Mouse (Mus musculus) gastrocnemius, postnatal 25 days (tissue): ENCODE measurements around the gene Fxyd5. TPM values are rescaled to one million over a fixed set of nuclear protein-coding genes. Genes with fewer than 3 reads are reported as not detected.

ENCODE experiments used
- DNase-seq: peaks from one replicate; pipeline ENCODE4 v3.0.0; 2022
- total RNA-seq, 2 experiments: library from RNA; stranded (reverse); gene quantifications; 1 replicate in 1 of 2; 2 replicates in 1 of 2; pipeline ENCODE4 v1.2.3; 2021

Fxyd5 gene
- total RNA-seq, 2 experiments from 2014 or later, result 9.5 to 13.6 TPM

DNA sequence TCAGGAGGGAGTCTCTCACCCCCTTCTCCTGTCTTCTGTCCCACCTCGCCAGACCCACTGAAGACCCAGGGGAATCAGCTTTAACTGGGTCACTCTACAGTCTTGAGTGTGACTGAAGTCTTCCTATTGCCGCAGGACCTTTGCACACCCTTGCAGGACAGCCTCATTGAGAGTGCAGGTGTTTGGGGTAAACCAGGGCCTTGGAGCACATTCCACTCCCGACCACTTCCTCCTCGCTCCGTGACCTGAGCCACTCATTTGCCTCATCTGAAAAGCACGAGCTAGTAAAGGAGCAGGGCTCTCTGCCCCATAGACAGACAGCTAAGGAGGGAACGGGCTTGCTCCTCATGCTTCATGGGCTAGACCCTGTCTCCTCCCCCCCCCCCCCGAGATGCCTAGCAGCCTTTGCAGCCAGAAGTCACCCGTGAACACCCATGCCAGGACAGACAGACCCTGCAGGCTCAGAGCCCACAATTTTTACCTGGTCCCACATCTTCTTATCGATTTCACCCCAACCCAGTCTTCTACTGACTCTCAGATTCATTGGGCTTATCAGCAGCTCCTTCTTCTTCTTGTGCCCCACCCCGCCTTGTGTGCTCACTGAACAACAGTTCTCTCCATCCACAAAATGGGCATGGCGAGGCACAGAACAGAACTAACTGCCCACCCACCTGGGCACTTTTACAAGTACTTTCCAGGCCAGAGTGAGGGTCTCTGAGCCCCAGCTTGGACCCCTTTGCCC lies 1.8 kb downstream of the Fxyd5 start:
- no peak for DNase-seq

DNA sequence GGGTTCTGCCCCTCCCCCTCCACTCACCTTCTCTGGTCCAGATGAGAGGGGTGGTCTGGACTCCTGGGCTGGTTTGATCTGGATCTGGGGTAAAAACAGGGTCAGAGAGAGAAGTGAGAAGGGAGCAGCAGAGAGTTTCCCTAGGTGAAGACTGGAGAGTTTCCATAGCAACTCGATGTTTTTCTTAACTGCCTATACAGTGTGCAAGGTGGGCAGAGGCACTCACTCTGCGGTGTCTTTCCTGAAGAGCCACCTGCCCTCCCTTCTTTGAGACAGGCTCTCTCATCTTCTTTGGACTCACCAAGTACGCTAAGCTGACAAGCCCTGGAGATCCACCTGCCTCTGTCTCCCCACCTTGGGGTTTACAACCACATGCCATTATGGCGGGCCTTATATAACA lies 3.3 kb downstream of the Fxyd5 start:
- DNase-seq, result no peak

DNA sequence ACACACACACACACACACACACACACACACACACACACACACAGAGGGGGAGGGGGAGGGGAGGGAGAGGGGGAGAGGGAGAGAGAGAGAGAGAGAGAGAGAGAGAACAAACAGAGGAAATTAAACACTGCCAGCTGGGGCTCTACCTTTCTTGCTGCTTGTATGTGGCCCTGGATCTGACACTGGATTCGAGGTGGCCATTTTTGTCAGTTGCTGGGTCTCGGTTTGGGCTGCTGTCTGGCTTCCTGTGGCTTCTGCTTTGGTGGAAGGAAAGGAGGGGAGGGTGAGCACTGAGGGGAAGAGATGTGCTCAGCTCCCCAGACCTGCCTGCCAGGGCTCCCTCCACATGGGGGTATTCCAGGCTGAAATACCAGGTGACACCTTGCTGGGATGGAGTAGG lies 4.6 kb downstream of the Fxyd5 start:
- DNase-seq, result no peak

DNA sequence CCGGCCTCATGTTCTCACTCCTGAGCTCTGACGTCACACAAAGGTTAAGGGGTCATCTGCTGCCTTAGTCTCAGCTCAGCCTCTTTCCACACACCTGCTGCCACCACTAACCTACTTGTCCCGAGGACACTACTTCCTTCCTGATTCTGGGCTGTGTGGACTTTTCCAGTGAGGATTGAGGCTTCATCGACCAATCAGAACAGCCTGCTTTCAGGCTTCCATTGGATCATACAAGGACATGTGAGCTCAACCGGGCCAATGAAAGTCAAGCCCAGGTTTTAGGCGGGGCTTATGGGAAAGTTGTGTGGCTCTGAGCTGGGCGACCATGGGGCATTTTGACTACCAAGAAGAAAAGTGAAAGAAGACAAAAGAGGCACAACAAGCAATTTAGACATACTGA lies 5.4 kb downstream of the Fxyd5 start:
- DNase-seq, result no peak

DNA sequence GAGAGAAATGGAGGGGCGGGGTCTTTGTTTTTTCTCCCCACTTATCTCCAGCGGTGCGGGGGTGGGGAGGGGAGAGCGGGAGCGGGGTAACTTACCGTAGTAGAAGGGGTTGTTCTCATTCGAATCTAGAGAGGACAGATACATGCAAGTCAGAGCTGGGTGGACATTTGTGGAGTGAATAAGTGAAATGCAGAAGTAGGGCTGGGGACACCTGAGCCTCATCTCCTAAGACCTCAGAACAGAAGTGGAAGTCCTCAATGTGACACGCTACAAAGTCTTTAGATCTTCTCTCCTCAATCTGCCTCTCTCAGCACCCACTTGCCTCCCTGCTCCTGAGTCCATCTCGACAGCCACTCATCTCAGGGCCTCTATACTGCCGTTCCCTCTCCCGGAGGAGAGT lies 7.0 kb downstream of the Fxyd5 start:
- DNase-seq, result no peak

DNA sequence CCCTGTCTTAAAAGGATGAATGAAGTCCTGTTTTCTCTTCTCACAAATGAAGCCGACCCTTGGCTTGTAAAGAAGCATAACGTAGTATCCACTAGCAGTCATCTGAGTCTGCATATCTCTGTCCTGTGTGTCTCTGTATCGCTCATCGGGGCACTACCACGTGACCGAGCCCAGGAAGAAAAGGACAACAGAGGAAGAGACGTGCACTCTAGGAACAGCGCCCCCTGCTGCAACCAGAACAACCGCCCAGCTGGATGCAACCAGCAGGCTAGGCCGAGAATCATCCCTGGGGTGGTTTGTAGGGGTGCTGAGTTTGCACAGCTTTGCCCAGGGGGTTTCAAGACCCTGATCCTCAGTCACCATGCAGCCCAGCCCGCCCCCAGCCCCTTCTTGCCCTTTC lies 7.5 kb downstream of the Fxyd5 start:
- no peak for DNase-seq

DNA sequence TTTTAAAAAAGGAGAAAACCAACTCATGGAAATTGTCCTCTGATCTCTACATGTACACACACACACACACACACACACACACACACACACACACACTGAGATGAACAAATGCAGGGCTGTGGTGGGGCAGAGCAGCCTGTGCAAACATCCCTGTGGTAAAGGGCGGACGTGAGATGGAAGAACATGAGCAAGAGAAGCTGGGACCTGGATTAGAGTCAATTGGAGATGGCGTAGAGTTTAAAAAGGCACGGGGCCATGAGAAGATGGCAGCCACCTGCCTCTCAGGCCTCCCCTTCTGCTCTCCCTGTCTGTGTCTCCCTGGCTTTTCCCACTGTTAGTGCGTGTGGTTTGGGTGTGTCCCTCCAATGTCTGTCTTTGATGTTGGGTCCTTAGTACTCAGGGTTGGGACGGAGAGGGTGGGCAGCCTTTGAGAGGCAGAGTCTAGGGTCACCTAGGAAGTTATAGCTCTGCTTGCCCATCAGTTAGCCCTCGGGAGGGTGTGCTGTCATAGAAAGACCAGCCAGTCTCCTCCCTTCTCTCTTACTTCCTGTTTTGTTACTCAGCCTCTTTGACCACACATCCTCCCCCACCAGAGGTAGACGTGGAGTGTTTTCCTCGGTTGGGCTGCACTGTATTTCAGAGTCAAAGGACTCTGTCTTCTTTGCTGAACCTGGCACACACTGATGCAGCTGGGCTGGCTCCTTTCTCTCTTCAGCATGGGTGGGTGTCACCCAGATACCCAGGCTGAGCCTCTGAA lies 8.7 kb downstream of the Fxyd5 start:
- no peak for DNase-seq

DNA sequence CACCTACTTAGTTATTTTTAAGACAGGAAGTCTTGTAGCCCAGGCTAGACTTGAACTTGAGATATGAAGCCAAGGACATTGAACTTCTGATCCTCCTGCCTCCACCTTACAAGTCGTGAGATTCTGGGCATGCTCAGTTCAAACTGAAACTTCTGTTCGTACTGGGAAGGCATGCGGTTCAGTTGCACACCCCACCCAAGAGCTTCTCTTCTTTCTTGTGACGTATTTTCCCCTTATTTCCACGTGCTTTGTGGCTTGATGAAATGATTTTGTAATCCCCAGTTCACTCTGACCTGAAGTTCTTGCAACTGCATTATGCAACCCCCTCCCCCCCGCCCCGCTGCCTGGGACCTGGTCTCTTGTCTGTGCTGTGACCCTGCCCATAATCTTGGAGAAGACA lies 10.6 kb downstream of the Fxyd5 start:
- no peak for DNase-seq

DNA sequence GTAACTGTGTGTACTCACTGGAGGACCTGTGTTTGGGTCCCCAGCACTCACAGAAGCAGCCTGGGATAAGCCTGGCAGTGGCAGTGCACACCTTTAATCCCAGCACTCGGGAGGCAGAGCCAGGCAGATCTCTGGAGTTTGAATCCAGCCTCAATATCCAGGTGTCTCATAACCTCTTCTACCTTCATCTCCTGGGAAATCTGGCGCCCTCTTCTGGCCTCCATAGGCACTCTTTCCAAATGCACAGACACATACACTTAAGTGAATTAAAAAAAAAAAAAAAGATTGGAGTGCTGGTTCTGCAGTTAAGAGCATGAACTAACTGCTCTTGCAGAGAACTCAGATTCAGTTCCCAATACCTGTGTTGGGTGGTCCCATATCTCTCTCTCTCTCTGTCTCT lies 11.6 kb downstream of the Fxyd5 start:
- DNase-seq, result no peak

DNA sequence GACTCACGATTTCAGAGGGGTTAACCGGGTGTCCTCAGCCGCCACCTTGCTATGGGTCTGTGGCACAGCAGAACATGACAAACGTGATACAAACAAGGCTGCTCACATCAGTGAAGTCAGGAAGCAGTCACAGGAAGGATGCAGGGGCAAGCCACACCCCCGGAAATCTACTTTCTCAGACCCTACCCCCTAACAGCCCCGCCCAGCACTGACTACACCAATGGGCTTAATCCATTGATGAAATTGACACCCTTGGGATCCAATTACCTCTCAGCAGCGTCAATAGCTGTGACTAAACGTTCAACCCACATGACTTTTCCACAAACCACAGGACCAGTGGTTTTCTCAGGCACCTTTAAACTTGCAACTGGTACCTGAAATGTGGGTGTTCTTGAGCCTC lies 13.7 kb downstream of the Fxyd5 start:
- no peak for DNase-seq

DNA sequence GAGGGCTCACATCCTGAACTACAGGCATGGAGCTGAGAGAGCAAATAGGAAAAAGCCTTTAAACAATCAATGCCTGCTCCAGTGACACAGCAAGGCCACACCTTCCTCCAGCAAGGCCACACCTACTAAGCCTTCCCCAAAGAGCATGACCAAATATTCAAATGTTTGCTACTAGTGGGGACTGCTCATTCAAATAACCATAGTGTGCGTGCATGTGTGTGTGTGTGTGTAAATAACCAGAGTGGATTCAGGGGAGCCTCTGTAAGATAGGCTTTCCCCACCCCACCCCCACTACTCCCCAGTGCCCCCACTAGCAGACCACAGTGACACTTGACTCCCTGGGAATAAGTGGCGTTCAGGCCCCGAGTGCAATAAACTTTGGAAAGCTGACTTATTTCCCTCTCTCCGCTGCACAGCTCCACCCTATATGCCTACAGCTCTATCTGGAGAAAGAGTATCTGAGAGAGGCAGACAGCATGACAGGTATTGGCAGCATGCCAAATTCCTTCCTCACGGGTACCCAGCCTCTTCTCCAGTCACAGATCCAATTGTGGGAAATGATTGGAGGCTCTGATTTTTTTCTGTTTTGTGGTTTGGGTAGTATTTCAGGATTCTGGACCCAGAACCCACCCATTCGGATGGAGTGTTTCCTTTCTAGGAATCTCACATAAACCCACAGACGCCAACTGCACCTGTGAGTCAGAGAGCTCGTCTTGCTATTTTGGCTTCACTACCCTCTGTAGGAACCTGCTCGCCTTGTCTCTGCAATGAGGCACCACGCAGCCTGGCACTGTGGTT lies 25.0 kb downstream of the Fxyd5 start:
- DNase-seq, result no peak

DNA sequence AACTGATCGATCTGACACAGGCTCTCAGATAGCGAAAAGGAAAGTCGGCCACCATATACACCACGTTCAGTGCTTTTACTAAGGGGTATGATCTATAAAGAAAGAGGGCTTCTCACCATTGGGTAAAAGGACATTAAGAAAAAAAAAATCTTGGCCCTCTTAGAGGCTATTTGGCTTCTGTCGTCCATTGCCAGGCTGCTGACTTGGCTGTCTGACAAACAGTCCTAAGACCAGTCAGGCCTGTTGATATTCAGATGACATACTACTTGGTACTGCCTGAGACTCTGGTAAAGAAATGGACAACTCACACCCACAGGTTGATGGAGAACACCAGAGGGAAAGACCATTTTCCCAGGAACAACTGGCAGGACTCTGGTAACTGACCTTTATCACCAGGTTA lies 29.3 kb downstream of the Fxyd5 start:
- no peak for DNase-seq

DNA sequence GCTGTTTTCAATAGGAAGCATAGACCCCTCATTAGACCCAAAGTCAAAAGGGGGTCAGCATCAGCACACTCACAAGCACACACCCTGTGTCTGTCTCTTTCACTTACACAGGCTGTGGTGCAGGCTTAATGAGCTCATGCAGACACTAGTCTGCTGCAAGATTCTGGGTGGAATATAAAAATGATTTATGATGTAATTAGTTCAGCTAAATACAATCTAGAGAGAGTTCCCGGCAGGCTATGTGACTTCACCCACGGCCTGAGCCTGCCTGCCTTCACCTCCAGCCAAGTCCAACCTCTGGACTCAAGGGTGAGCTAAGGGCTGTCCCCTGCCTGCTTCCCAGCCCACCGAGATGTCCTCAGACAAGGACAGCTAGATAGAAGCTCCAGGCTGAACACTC lies 33.4 kb downstream of the Fxyd5 start:
- no peak for DNase-seq

DNA sequence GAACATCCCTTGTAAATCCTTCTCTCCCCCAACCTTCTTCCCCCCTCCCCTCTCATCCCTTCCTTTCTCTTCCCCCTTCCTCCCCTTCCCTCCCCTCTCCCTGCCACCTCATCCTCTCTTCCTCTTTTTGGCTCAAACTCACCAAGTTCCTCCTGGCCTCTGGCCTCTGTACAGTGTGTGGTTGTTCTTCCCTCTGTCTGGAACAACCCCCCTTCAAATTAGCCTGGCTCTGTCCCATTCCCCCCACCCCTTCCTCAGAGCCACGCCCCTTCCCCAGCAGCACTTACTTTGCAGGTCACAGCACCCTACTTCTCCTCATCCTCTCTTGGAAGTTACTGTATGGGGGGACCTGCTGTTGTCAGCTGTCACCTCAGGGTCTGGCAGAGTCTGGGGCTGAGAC lies 34.1 kb downstream of the Fxyd5 start:
- no peak for DNase-seq

DNA sequence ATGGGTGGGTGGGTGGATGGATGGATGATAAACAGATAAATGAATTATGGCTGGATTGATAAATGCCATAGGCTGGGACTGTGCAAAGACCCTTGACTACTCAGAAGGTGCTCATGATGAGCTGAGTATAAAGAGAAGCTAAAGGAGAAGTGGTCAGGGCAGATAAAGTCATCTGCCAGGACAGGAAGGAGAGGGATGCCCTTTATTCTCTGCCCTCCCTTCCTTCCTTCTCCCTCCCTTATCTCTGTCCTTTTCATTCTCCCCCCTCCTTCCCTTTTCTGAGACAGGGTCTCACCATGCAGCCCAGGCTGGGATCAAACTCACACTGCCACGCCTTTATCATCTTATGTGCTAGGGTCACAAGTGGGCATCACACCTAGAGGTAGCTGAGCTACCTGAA lies 34.5 kb downstream of the Fxyd5 start:
- no peak for DNase-seq

DNA sequence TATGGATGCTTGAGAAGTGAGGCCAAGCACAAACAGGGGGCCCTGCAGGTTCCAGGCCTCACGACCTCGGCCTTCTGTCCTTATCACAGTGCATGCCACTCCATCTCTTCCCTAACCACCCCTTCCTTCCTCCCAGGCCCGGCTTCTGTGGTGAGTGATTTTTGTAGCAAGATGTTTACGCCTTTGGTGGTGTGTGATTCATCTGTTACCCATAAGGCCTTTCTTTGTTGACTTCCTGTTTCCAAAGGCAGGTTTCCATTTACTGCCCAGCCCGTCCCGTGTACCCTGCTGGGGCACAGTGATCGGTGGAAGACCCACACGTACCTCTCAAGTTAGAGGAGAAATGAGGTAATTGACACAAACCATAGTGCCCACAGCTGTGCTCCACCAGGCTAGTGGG lies 39.6 kb downstream of the Fxyd5 start:
- DNase-seq, result no peak

DNA sequence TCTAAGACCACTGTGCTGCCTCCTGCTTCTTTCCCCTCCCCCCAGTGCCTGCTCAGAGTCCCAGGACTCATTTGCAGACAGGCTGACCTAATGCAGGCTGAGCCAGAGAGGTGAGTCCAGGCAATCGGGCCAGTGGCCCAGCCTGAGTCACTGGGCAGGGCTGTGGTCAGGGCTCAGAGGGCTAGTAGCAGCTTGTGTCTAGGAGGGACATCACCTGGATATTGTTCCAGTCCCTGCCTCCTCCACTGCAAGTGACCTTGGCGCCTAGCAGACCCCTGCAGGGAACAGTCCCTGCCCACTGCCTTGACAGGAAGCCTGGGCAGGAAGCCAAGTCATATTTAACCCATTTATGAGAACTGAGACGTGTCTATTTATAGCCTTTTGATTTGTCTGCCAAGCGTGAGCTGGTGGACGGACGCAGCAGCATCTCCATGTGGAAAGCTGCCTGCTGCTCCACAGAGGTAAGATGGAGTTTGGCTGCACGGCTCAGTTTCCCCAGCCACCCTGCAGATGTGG lies 41.7 kb downstream of the Fxyd5 start:
- peak; percentile 74 for DNase-seq

DNA sequence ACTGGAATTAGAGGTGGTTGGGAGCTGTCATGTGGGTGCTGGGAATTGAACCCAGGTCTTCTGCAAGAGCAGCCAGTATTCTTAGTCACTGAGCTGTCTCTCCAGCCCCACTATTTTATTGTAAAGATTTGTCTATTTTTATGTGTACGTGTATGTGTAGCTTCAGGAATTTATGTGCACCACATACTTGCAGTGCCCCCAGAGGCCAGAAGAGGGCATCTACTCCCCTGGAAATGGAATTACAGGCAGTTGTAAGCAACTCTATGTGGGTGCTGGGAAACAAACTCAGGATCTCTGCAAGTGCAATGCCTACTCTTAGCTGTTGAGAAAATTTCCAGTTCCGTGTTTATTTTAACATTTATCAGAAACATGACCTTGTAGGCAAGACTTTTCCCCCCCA lies 45.8 kb downstream of the Fxyd5 start:
- DNase-seq, result no peak

DNA sequence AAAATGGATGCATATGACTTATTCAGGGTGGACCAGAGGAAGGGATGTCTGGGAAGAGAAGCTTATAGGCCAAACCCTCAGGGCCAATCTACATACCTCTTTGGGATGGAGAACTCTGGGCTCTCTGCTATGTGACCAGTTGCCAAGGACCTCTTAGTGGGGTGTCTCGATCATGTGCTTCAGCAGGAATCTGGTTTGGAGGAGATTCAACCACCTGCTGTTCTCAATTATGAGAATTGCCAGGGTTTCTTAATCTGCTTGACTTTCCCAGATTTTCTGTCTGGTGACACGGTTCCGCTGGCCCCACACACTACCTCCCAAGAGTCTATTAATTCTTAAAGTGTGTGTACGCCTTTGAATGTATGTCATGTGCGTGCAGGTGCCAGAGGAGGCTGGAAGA lies 48.3 kb downstream of the Fxyd5 start:
- DNase-seq, result no peak

DNA sequence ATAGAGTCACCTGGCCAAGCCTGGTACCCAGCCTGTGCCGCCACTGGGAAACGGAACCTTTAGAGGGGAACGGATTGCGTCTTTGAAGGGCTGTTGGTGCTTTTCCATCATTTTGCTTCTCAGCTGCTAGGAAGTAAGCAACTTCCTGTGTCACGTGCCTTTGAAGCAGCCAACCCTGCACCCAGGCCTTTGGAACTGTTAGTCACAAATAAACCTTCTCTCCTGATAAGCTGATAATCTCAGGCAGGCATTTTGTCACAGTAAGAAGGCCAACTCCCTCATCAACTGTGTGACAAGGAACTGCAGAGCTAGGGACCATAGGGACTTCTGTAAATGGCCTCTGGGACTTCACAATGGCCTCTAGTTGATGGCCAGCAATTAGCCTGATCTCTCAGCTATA lies 50.1 kb downstream of the Fxyd5 start:
- DNase-seq, result no peak

DNA sequence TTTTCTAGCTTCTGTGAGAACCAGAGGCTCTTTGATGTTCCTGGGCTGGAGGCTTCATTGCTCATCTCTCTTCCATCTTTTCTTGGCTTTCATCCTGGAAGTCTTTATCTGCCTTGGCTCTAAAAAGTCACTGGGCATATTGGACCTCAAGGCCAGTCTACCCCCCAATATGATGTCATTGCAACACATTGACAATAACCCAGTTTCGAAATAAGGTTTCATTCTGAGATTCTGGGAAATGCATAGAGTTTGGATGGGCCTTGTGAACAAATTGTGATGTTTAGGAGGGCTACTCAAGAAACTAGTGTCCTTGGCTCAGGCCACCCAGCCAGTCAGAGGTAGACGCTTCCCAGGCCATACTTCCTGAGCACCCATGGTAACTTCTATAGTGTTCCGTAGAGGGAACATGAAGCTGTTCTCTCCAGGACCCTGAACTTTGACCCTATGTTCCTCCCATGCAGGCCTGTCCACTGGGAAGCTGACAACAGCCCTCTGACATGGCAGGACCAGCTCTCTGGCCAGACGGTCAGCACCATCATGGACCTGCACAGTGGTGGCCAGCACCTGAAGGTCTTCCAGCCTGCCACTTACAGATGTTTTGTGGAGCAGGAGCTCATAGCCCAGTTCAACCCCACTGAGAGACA lies 53.6 kb downstream of the Fxyd5 start:
- no peak for DNase-seq

DNA sequence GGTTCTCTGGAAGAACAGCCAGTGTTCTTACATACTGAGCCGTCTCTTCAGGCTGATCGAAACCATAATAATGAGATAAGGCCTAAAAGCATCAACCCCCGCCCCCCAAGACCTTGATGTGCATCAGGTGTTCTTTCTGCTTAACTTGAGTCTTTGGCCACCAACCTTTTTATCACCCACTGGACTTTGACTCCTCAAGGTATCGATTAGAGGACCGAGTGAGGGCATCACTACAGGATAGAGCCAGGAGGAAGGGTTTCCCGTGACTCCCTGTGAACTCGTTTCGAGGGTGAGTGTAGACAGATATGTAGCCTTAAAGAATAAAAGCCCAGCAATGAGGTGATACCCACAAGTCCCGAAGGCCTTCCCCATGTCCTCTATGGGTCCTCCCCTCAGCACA lies 56.9 kb downstream of the Fxyd5 start:
- DNase-seq, result no peak
